Mouse (Mus musculus) olfactory bulb, adult 2 months (tissue): ENCODE measurements at regions not wholly inside any gene's neighbourhood (a gene's known extent, or its start where the extent isn't known, plus 50 kb on each side); places are given as distances from the start of the nearest gene placed in this dataset.
A peak's percentile ranks its signal among the peaks of the same experiment; 100 is the strongest.

ENCODE experiments used
- CTCF ChIP-seq: fragments of 200-500 bp; IDR thresholded peaks from 2 replicates; pipeline ENCODE4 v1.5.1; 2012; ENCODE audit warnings: low read depth, mild to moderate bottlenecking, low read length, moderate library complexity; ENCODE audit not compliant: insufficient read depth
- POLR2A ChIP-seq: fragments of 200-500 bp; IDR thresholded peaks from 2 replicates; pipeline ENCODE4 v1.6.1; 2012; ENCODE audit warnings: mild to moderate bottlenecking, low read depth, low read length, moderate library complexity; ENCODE audit not compliant: insufficient read depth

- TF ChIP-seq POLR2A (no peak), CTCF (peak; percentile 55)
Measured at GRCm38 (mm10) chr7:75366285-75366882, 57.3 kb upstream of the Sv2b start.
